Mouse (Mus musculus) stomach, postnatal 0 days (tissue): ENCODE measurements at regions not wholly inside any gene's neighbourhood (a gene's known extent, or its start where the extent isn't known, plus 50 kb on each side); places are given as distances from the start of the nearest gene placed in this dataset.

Experiments used
- CTCF ChIP-seq: IDR thresholded peaks from 2 replicates; pipeline ENCODE4 v1.5.1; 2016; ENCODE audit warnings: antibody characterized with exemption, low read depth, mild to moderate bottlenecking, moderate library complexity
- EP300 ChIP-seq: optimal IDR thresholded peaks from 2 replicates; pipeline ENCODE3; 2016; ENCODE audit warnings: antibody characterized with exemption

- TF ChIP-seq CTCF, result no peak
- TF ChIP-seq EP300, result no peak
Observed at GRCm38 (mm10) chr12:71638246-71638645, 192.6 kb upstream of the Daam1 start.
